Mouse (Mus musculus) thymus, adult 18-20 months (tissue): ENCODE results near the gene Tmie.

ENCODE experiments used
- DNase-seq, 2 experiments: peaks; one replicate each; pipeline ENCODE4 v3.0.0; 2022; ENCODE audit warnings: mixed read lengths in 2 of 2

The Tmie gene

GRCm38 (mm10) chr9:110879998-110880561 is at the start of gene Tmie:
Gene Tmie, minus strand, starts transcription at chr9:110880113.
- peak; percentile 65 to 77 for DNase-seq

GRCm38 (mm10) chr9:110922759-110923158 is 42.8 kb upstream of the Tmie start:
- peak; percentile 58 to 73 for DNase-seq

DNA sequence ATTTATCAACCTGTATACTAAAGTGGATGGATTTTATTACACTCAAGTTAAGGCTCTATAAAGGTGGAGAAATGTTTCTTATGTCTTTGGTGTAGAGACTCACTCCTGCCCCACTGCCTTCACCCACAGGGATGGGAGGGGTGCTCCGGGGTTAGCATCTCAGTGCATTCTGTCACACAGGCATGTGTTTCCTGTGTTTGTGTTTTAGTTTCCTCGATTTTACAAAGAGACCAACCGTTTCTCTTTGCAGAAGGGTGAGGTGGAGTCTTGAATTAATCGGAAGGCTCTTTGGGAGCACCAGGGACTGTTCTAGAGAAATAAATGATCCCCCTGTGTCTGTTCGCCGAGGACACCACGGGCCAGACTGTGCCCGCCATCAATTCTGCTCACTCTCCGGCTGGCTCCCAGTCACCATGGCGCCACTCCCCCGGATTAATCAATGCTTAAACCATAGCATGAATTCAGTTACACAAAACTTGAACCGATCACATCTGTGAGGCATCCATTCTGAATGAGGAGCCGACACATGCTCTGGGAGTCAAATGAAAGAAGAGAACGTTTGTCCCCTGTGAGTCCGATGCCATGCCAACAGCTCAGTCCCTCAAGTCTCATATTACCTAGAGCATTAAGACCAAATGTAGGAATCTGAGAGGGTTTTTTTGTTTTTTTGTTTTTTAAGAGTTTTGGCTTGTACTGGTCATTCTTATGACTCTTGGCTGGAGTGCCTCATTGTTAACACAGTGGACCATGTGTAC is 40.9 kb upstream of the Tmie start:
- DNase-seq: peak; percentile 43 to 75

GRCm38 (mm10) chr9:110916786-110917185 is 36.9 kb upstream of the Tmie start, which contains the start of gene Fam240a:
Gene Fam240a, minus strand, starts transcription at chr9:110916861.
- no peak for DNase-seq

DNA sequence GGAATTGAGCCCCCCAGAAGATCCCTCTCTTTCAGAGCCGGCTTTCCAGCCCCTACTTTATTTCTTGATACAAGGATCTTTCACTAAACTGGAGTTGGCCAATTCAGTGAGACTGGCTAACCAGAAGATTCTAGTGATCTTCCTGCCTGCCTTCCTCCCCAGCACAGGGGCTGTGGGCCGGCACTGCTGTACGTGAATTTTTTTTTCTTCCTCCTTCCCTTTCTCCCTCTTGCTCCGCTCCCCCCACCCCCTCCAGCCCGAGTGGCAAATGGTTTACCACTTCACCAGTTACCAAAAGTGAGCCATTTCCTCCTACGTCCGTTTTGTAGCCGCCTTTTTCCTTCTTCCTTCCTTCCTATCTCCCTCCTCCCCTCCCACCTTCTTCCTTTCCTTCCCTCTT is 35.6 kb upstream of the Tmie start:
- no peak for DNase-seq

GRCm38 (mm10) chr9:110914631-110915236 is 34.8 kb upstream of the Tmie start:
- no peak for DNase-seq

DNA sequence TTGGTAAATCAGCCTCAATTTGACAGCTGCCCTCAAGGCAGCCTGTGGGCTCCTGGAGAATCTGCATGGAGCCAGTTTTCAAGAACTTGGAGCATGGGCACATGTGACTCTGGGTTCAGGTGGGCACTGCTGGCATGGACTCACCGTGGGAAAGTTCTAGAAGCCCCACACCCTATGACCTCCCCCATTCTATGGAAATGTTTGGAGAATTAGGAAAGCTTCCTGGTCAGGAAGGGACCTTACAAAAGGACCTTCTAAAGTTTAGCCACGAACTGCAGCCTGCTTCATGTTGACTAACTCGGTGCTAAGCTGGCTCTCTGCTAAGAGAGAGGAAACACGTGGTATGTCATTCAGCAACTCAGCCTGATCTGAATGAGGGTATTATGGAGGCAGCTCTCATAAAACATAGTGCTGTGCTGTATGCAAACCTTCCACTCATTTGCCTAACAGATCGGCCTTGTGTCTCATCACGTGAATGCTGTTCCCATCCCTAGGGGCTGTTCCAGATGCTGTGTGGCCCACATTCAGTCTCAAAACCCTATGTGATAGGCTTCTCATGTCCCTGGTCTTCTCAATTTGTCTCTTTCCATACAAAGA is 29.6 kb upstream of the Tmie start:
- peak in 1 of 2 experiments; percentile 48 for DNase-seq

GRCm38 (mm10) chr9:110908631-110909016 is 28.7 kb upstream of the Tmie start:
- no peak for DNase-seq

GRCm38 (mm10) chr9:110907838-110908630 is 28.1 kb upstream of the Tmie start:
- DNase-seq: peak in 1 of 2 experiments; percentile 53

DNA sequence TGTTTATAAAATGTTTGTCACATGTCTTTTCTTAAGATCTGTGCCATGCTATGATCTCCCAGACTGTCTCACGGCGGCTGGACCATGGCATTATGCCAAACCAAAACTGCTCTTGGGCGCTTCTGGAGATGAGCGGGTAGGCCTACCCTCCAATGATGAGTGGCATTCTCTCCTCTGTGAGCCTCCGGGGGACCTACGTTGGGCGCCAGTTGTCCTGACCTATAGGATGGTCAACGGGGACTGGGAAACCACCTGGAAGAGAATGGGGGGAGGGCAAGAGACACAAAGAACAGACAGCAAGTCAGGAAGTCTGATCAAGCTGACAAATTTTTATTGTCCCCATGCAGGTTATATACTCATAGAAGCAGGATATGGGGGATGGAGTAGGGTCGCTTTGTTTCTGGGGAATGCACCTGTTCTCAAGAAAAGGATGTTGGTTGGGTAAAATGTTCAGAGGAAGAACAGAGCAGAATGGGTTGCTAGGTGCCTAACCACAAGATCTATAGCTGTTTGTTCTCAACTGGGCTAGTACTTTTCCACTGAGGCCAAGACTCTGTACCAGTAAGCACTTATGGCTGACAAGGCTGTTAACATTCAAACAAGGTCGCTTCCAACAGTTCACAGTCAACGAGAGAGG is 27.4 kb upstream of the Tmie start:
- DNase-seq: peak in 1 of 2 experiments; percentile 69

DNA sequence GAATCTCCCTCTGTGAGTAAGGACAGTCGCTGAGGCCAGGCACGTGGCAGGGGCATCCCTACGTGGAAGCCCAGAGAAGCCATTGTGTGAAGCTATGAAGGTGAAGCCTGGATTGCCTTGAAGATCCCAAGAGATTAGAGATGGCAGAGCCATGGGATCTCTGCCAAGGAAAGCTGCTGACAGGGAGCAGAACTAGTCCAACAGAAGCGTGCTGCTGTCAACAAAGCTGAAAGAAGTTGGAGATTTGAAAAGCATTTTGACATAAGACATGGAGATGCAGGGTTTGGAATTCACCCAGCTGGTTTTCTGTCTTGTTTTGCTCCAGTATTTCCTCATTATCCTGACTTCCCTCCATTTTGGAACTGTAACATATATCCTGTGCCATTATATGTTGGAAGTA is 22.4 kb upstream of the Tmie start:
- DNase-seq: no peak

DNA sequence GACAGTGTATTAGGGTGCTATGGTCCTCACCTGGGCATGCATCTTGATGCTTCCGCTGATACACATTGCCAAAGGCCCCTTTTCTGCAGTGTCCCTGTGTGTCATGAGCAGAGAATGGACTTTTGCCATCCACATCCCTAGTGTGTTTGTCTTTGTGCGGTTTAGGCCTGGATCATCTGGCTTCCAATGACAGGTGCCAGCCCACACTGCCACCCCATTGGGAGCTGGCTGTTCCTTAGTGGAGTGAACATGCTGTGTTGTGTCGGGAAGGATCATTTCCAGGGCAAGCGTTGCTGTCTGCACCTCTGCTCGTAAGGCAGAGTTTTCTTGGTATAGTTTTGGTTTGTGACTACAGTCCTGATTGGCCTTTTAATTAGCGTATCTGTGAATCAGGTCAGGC is 21.3 kb upstream of the Tmie start:
- no peak for DNase-seq

- peak; percentile 30 to 44 for DNase-seq
These were observed 19.6 kb upstream of the Tmie start for GRCm38 (mm10) chr9:110899451-110900008.

DNA sequence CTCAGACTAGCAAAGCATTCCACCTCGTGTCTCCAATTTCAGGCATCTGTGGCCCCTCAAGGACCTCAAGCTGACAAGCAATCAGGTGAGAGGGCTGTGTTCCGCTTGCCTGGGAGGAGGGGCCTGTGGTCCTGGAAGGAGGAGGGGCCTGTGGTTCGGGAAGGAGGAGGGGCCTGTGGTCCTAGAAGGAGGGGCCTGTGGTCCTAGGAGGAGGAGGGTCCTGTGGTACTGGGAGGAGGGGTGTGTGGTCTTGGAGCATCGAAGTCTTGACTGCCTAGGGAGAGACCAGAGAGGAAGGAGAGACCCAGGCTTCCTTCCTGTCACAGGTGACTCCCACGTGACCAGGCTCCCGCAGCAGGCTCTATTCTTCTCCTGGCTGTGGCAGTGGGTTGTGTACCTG is 16.7 kb upstream of the Tmie start:
- peak; percentile 89 to 94 for DNase-seq

GRCm38 (mm10) chr9:110895994-110896393 is 16.1 kb upstream of the Tmie start:
- DNase-seq: peak; percentile 34 to 56

DNA sequence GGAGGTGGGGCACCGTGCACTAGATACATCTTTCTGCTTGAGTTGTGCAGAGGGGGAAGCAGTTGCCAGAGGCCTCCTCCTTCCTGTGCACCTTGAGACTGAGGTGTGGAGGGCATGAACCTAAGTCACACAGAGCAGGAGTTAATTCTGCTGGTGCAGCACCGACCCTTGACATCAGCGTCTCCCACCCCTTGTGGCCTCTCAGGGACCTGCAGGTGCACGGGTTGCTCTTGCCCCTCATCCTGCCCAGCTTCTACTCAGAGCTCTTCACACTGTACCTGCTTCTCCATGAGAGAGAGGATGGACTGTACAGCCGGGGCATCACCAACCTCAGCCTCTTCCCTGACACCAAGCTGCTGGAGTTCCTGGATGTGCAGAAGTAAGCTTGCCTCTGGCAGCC is 15.6 kb upstream of the Tmie start:
- peak; percentile 67 to 80 for DNase-seq

- peak in 1 of 2 experiments; percentile 11 for DNase-seq
These were observed 13.5 kb upstream of the Tmie start for GRCm38 (mm10) chr9:110893429-110893828.

DNA sequence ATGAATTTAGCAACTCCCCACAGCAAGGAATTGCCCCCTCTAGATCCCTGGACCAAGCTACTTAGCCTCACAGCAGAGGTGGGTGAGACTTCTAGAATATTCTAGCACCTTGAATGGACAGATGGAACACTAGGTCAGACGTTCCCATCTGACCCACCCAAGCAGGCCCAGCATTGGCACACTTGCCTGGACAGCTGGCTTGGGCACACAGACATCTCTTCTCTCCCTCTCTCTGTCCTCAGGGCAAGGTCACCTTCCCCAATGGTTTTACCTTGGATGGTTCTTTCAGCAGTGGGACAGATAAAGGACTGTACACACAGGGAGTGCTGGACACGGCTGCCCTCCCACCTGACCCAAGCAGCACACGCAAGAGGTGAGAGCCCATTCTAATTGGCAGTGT is 12.6 kb upstream of the Tmie start:
- no peak for DNase-seq

GRCm38 (mm10) chr9:110891077-110891828 is 11.3 kb upstream of the Tmie start:
- DNase-seq: peak in 1 of 2 experiments; percentile 9

- peak in 1 of 2 experiments; percentile 9 for DNase-seq
These were observed 10.3 kb upstream of the Tmie start for GRCm38 (mm10) chr9:110890026-110890783.
